Mouse (Mus musculus) left cerebral cortex, postnatal 10 days (tissue): Measurements from ENCODE around the gene Gpr174. TPM values are rescaled to one million over a fixed set of nuclear protein-coding genes. Genes with fewer than 3 reads are reported as not detected.
"Not testable (repeated sequence)": the region's sequence is repeated elsewhere in the genome, so short reads cannot be mapped to it uniquely, and the experiment has no call there.

Experiments used
- DNase-seq, 2 experiments: peaks; one replicate each; pipeline ENCODE4 v3.0.0; 2021 to 2022; ENCODE audit warnings: low spot score in 2 of 2, mixed read lengths in 1 of 2; ENCODE audit errors: extremely low spot score in 1 of 2
- intact Hi-C: fragments of 180-260 bp; cut with DNase I; formaldehyde crosslinking; loops from one replicate; pipeline ENCODE4 v1.15.1; 2025
- total RNA-seq, 2 experiments: library from RNA; stranded (reverse); gene quantifications; 2 replicates each; pipeline ENCODE4 v1.2.3; 2021

Gpr174 gene
- not detected for total RNA-seq

DNA sequence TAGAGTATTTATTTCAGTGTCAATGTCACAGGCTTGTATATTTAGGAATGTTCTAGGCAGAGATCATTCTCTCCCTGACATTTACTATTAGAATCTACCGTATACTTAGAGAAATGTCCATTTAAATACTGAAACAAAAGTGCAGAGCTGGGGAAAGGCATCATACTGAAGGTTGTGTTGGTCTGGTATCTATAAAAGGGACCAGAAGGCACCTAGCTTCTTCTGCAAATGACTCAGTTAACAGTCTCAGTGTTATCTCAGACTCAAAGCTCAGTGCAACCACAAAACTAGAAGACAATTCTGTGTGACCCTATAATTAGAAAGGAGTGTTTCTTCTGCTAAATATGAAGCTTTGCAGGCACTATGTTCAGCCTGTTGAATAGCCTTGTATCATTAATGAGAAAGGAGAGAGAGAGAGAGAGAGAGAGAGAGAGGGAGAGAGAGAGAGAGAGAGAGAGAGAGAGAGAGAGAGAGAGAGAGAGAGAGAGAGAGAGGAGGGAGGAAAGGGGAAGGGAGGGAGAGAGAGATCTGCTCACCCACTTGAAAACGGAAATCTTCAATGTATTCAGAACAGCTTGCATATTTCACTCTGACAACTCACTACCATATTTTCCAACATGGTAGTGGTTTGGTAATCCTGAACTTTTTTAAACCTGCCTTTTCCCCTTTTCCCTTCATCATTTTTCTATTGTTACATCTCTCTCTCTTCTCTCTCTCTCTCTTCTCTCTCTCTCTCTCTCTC, at the start of gene Gpr174:
TSS of gene Gpr174 (plus strand) at position 393 of the 742 bp plus-strand sequence.
- no peak for DNase-seq
- intact Hi-C loops, result no loop called here

- no peak for DNase-seq
- intact Hi-C loops, result no loop called here
Observed at GRCm38 (mm10) chrX:107217577-107218090, 38.0 kb upstream of the Gpr174 start.

DNA sequence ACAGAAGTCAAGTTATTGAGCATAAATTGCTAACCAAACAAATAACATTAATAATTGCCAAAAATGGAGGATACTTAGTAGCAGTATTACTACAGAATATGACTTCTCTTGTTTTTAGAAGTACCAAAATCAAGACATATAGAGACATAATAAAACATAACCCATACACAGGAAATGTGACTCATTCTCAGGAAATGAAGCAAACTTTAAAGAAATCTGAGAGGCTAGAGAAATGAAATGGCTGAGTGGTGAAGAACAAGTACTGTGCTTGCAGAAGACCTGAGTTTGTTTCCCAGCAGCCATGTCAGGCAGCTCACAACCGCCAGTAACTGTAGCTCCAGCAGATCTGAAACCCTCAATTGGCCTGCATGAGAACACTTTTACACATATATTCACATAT, 30.8 kb upstream of the Gpr174 start:
- DNase-seq, result no peak
- intact Hi-C loops, result no loop called here

- intact Hi-C loops, result no loop called here
- no peak for DNase-seq
Observed at GRCm38 (mm10) chrX:107231214-107231613, 24.5 kb upstream of the Gpr174 start.

GRCm38 (mm10) chrX:107234655-107235054, 21.0 kb upstream of the Gpr174 start:
- no peak for DNase-seq
- intact Hi-C loops, result no loop called here

GRCm38 (mm10) chrX:107236461-107236860, 19.2 kb upstream of the Gpr174 start:
- DNase-seq, result no peak

DNA sequence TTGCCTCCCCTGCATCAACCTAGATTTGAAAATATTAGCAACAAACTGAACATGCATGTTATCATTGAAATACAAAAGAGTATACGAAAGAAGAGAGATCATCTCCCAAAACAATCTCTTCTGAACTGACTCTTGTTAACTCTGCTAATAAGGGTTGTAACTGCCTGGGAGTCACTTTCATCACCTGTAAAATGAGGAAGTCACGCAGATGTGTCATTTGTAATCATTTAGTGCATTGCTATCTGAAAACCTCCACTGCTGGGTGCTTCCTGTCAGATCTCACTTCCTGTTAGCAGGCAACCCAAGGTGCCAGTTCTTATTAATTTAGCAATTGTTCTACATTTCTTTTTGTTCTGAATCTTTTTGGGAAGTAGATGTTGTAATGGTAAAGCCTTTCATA, 5.3 kb upstream of the Gpr174 start:
- DNase-seq, result no peak
- intact Hi-C loops, result no loop called here

More at GRCm38 (mm10) chrX:107236461-107236860, 19.2 kb upstream of the Gpr174 start:
- intact Hi-C loops, result no loop called here

- no peak for DNase-seq
- intact Hi-C loops, result no loop called here
Observed at GRCm38 (mm10) chrX:107264619-107265018, 8.9 kb downstream of the Gpr174 start.

GRCm38 (mm10) chrX:107277606-107278005, 21.9 kb downstream of the Gpr174 start:
- DNase-seq, result no peak
- intact Hi-C loops, result no loop called here

GRCm38 (mm10) chrX:107284211-107284610, 28.5 kb downstream of the Gpr174 start:
- no peak for DNase-seq

DNA sequence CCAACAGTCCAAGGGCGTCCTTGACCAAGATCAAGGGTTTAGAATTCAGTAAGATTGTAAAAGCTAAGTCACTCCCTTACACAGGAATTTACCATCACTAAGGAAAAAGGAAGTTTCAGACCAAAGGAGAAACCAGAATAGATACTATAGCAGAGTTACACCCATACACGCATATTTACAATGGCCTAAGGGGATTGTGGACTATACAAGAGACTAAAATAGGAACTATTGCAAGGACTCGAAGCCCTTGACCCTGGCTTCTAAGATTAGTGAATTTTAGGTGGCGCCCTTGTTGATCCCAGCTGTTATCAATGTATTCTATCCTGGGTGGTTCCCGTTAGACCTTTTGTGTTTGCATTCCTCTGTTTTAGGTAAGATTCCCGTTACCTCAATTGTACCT, 42.2 kb downstream of the Gpr174 start:
- intact Hi-C loops, result not testable (repeated sequence)

More at GRCm38 (mm10) chrX:107284211-107284610, 28.5 kb downstream of the Gpr174 start:
- intact Hi-C loops, result no loop called here

DNA sequence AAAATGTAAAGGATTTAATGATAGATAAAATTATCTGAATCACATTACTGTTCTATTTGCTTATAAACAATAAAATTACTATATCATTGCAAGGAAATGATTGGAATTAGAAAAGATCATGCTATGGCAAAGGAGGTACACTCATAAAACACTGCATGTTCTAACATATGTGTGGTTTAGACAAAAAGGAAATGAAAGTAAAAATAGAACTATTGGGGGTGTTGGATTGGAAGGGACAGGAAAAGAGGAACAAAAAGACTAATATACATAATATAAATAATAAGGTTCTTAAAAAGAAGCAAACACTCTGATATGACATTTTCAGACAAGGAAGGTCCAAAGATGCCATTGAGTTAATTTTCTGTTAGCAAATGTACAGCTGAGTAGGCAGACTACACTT, 43.1 kb downstream of the Gpr174 start:
- DNase-seq, result no peak

More for the DNA sequence above, 42.2 kb downstream of the Gpr174 start:
- not testable (repeated sequence) for DNase-seq

DNA sequence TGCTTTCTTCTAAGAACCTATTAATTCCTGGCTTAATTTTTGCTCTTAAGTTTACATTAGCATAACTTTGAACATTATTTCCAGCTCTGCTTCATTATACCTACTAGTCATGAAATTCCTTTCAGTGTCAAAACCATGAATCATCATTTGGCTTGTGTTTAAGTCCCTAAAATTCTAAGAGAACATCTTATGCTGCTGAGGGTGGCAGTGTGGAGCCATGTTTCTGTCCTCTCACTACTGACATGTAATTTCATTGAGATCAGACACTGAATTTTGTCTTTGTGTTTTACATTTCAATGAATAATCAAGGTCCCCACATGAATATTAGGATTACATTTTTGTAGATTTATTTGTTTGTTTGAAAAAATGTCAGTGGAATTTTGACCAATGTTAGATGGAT, 50.8 kb downstream of the Gpr174 start:
- intact Hi-C loops, result no loop called here
- DNase-seq, result no peak

More for the DNA sequence above, 43.1 kb downstream of the Gpr174 start:
- intact Hi-C loops, result no loop called here

DNA sequence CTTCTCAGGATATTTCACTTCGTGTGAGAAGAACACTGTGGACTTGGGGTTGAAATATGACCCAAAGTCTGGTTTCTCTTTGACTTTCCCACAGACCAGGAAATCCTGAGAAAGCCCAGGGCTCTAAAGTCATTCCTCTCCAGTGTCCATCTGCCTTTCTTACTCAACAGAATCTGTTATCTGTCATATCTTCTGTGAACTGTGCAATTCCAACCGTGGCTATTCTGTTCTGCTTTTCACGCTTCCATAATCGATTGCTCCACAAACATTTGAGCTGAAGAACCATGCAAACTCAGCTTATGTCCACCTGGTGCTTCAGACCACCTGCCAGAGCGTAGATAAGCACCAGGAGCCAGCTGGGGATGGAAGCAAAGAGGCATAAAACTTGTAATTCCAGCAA, 56.9 kb downstream of the Gpr174 start:
- no peak for DNase-seq
- intact Hi-C loops, result no loop called here

DNA sequence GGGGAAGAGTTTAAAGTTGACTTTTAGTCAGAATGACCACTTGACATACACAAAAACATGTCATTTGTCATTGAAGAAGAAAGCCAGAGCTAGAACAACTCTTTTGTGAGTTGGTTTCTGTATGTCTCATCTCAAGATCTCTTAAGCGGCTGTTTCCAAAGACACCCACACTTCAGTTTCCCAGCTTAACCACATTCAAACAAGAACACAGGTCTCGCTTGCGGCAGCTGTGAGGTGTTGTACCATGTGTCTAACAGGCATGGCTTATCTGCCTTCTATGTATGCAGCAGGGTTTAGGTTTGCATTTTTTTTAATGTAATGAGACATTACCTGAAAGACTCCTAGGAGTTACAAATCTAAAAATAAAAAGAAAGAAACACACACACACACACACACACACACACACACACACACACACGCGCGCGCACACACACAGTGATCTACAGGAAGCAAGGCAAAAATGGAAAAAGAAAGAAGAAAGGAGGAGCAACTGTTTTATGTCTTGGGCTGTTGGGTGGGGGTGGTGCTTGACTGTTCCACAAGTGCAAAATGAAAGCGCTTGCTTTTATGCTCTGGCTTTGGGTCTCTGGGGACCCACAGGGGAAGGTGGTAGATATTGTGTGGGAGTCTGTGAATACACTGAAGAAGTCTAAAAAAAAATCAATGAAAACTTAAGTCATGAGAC, 70.2 kb downstream of the Gpr174 start:
- no peak for DNase-seq
- intact Hi-C loops, result no loop called here

- intact Hi-C loops, result no loop called here
- DNase-seq, result no peak
Observed at GRCm38 (mm10) chrX:107329849-107330248, 74.2 kb downstream of the Gpr174 start.

DNA sequence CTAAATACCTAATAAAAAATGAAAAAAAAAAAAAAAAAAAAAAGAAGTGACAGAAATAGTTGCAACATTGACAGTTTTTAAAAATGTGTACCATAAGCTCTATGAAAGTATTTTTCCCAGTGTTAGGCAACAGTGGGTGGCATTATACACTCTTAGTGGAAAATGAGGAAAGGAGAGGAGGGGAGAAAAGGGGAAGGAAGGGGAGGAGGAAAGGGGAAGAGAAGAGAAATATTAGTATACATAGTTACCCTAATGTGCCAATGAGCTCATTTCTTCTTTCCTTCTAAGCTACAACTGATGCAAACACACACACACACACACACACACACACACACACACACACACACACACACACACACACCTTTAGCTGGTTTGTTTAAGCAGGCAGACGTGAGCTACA, 80.9 kb downstream of the Gpr174 start:
- DNase-seq, result no peak
- intact Hi-C loops, result no loop called here

GRCm38 (mm10) chrX:107341980-107342379, 86.3 kb downstream of the Gpr174 start:
- DNase-seq, result no peak
- intact Hi-C loops, result no loop called here
